Mouse (Mus musculus) lung, embryonic 16.5 days (tissue): ENCODE measurements around the gene Them4. TPM values are rescaled to one million over a fixed set of nuclear protein-coding genes. Genes with fewer than 3 reads are reported as not detected.

Experiments used
- ATAC-seq: fragments of 200-750 bp; cut with Nextera tagmentation; 2 replicates; pipeline ENCODE4 v1.8.0; 2017; ENCODE audit warnings: low read depth, mild to moderate bottlenecking, moderate library complexity
- H3K27ac ChIP-seq: fragments of 300-500 bp; sonication (generic); 2 replicates; pipeline ENCODE4 v1.5.1; 2014; ENCODE audit warnings: mild to moderate bottlenecking, control low read depth, low read length
- H3K27me3 ChIP-seq: fragments of 300-500 bp; sonication (generic); 2 replicates; pipeline ENCODE4 v1.6.1; 2014; ENCODE audit warnings: low read depth, low read length, mixed read lengths; ENCODE audit not compliant: control insufficient read depth, insufficient read depth
- H3K36me3 ChIP-seq: fragments of 300-500 bp; sonication (generic); 2 replicates; pipeline ENCODE4 v1.6.1; 2014; ENCODE audit warnings: low read length; ENCODE audit not compliant: control insufficient read depth, insufficient read depth
- H3K4me1 ChIP-seq: fragments of 300-500 bp; sonication (generic); replicated peaks from 2 replicates; pipeline ENCODE4 v1.6.1; 2014; ENCODE audit warnings: low read length, mixed read lengths; ENCODE audit not compliant: control insufficient read depth, insufficient read depth
- H3K4me2 ChIP-seq: fragments of 300-500 bp; sonication (generic); 2 replicates; pipeline ENCODE4 v1.6.1; 2014; ENCODE audit warnings: low read depth, low read length, control low read depth
- H3K4me3 ChIP-seq: fragments of 300-500 bp; sonication (generic); 2 replicates; pipeline ENCODE4 v1.5.1; 2014; ENCODE audit warnings: mild to moderate bottlenecking, low read length, control low read depth
- H3K9ac ChIP-seq: fragments of 300-500 bp; sonication (generic); 2 replicates; pipeline ENCODE4 v1.6.1; 2014; ENCODE audit warnings: low read length, control low read depth
- H3K9me3 ChIP-seq: fragments of 300-500 bp; sonication (generic); 2 replicates; pipeline ENCODE4 v1.6.1; 2016; ENCODE audit warnings: low read length; ENCODE audit not compliant: control insufficient read depth
- WGBS: fragments of 180-500 bp; shearing (Covaris S2); extraction: QIAGEN DNeasy Blood & Tissue Kit; methylation state at CpG from one replicate; pipeline ENCODE4 v1.1.7; 2014; 5-methylcytosine and 5-hydroxymethylcytosine counted together
- polyA plus RNA-seq: library from polyadenylated mRNA; unstranded; fragments of >200 nt; fragmentation: Nextera tagmentation; extraction: Ambion mirVana; gene quantifications from 2 replicates; pipeline ENCODE4 v1.2.1, GENCODE M21; 2015

Gene Them4
- polyA plus RNA-seq, 1 experiment from 2014 or later, result 10.2 TPM

DNA sequence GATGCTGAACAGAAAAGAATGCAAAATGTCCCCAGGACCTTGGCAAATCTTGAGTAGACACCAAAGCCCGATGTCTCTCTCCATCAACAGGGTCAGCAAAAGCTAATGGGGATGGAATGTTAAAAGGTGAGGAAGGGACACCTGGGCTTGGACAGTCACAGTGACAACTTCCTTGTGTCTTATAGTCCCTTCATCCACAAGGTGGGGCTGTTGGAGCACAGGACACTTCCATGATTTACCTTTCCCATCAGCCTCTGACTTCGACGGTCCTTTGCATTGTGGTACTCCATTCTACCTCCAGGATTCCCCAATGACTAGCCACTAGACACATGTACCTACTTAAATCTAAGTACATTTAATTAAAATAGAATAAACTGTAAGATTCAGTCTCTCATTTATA lies 18.8 kb downstream of the Them4 start:
- H3K9ac ChIP-seq, result no peak overlapping the region
- H3K27me3 ChIP-seq, result no peaks in the 10 kb centered on the region
- peaks cover 2% of the 10 kb centered on the region; the same call in 1 of the 2 replicates for H3K36me3 ChIP-seq
- no peak for ATAC-seq
- 45% methylated on average over 3 of the region's 3 CpGs for WGBS
- H3K4me2 ChIP-seq, result no peak overlapping the region
- H3K4me1 ChIP-seq, result no peaks in the 10 kb centered on the region
- no peaks in the 10 kb centered on the region for H3K9me3 ChIP-seq
- H3K27ac ChIP-seq, result no peak overlapping the region
- no peak overlapping the region for H3K4me3 ChIP-seq

DNA sequence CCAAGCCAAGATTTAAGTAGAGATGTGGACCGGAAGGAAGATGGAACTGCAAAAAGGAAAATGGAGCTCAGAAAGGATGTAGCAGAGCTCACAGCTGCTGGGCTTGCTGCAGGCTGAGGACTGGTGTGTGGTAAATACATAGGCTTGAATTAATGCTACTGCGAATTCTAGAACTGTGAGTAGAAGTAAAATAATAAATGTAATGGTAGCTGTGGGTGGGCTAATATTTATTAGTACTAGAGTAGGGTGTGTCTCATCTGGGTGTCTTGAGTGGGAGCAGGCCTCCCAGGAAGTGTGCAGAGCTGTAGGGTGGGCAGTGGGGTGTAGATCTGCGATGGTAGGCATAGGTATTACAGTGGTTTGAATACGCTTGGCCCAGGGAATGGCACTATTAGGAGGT lies 24.6 kb downstream of the Them4 start:
- Histone ChIP-seq H3K4me1 (no peaks in the 10 kb centered on the region), H3K9ac (no peak overlapping the region), H3K27me3 (no peaks in the 10 kb centered on the region), H3K4me3 (no peak overlapping the region), H3K4me2 (no peak overlapping the region), H3K36me3 (peaks cover 2% of the 10 kb centered on the region; the same call in 1 of the 2 replicates), H3K27ac (no peak overlapping the region), H3K9me3 (no peaks in the 10 kb centered on the region)
- no peak for ATAC-seq
- 91% methylated on average over 4 of the region's 4 CpGs for WGBS

DNA sequence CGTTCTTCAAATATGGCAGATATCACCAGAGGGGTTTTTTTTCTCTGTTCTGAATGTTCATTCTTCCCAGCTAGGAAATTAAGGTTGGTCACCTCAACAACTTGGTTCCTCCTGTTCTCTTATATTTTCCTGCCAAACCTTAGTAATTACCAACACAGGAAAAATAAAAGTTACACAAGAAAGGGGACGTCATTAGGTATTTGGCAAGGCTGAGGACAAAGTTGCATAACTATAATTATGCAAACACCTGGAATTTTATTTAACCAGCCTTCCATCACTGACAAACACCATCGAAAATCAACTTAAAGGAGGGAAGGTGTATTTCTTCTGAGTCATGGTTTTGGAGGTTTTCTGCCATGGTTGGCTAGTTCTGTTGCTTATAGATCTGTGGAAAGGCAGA lies 28.6 kb downstream of the Them4 start:
- no peaks in the 10 kb centered on the region for H3K36me3 ChIP-seq
- peaks cover 5% of the 10 kb centered on the region; the same call in 1 of the 2 replicates for H3K4me1 ChIP-seq
- no peak overlapping the region for H3K27ac ChIP-seq
- no peak overlapping the region for H3K4me3 ChIP-seq
- no peak overlapping the region for H3K4me2 ChIP-seq
- H3K27me3 ChIP-seq, result no peaks in the 10 kb centered on the region
- WGBS, result 78% methylated on average over 3 of the region's 3 CpGs
- no peak for ATAC-seq
- no peaks in the 10 kb centered on the region for H3K9me3 ChIP-seq
- H3K9ac ChIP-seq, result no peak overlapping the region

DNA sequence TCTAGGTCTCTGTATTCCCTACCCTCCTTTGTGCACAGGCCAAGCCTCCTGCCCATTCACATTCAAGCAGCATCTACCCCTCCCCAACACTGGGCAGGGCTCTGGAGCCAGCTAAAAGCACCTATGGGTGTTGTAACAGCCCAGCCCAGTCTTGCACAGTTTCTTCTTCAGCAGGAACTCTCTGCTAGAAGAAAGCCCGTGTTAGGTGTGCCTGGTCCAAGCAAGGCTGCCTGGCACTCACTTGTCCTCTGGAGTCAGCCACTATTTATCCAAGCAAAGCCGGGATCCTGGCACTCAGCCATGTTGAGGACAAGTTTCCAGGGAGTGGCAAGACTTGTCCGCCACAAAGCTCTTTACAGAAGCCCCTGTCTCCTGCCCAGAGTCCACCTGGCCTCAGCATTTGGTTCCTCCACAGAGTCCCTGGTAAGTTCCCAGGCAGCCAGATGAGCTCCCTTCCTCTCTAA lies 32.1 kb downstream of the Them4 start, which contains the start of gene Them5:
Them5 (plus strand) TSS at position 141 of the 464 bp plus-strand sequence.
- no peaks in the 10 kb centered on the region for H3K36me3 ChIP-seq
- H3K4me1 ChIP-seq, result peaks cover 5% of the 10 kb centered on the region; the same call in 1 of the 2 replicates
- no peaks in the 10 kb centered on the region for H3K9me3 ChIP-seq
- no peaks in the 10 kb centered on the region for H3K27me3 ChIP-seq
- WGBS, result 11% methylated on average over 3 of the region's 3 CpGs
- H3K27ac ChIP-seq, result no peak within 1 kb of the TSS; the same call in 1 of the 2 replicates
- H3K4me3 ChIP-seq, result no peak within 1 kb of the TSS
- no peak within 1 kb of the TSS for H3K9ac ChIP-seq
- H3K4me2 ChIP-seq, result no peak within 1 kb of the TSS
- peak; percentile 73 for ATAC-seq

DNA sequence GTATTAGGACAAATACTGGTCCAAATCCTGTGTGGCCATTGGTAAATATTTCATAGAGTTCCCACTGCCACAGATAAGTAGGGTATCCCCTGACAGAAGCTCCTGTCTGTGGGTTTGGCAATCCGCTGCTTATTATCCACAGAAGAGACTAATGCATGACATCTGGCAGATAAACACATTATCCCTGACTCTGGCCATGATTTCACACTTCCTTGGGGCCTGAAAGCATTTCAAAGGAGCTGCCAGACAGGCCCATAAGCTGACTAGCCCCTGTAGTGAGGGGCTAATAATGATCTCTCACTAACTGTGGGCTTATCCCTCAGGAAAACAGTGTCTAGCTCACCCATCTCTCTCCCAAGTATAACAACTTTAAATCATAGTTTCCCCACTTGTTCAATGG lies 32.7 kb downstream of the Them4 start:
- Histone ChIP-seq H3K4me3 (no peak overlapping the region), H3K4me2 (no peak overlapping the region), H3K27ac (no peak overlapping the region), H3K9ac (no peak overlapping the region), H3K9me3 (no peaks in the 10 kb centered on the region), H3K4me1 (peaks cover 5% of the 10 kb centered on the region; the same call in 1 of the 2 replicates), H3K36me3 (no peaks in the 10 kb centered on the region), H3K27me3 (no peaks in the 10 kb centered on the region)
- WGBS, result 55% methylated on average over 1 of the region's 1 CpGs
- ATAC-seq, result no peak

DNA sequence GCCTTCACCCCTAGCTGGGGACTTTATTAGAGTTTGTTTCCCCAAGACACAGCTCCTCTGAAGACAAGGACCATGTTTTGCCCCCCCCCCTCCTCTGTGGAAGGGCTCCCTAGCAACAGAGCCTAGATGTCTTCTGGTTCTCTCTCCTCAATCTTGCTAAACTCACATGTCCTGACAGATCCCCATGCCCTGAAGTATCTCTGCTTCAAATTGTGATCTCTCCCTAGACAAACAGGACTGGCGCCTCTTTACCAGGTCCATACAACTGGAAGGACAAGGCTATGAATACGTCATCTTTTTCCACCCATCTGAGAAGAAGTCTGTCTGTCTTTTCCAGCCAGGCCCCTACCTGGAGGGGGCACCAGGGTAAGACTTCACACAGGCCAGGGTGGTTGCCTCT lies 34.3 kb downstream of the Them4 start:
- peaks cover 5% of the 10 kb centered on the region; the same call in 1 of the 2 replicates for H3K4me1 ChIP-seq
- H3K27ac ChIP-seq, result no peak overlapping the region
- ATAC-seq, result no peak
- no peak overlapping the region for H3K4me2 ChIP-seq
- H3K9ac ChIP-seq, result no peak overlapping the region
- H3K9me3 ChIP-seq, result no peaks in the 10 kb centered on the region
- WGBS, result 66% methylated on average over 2 of the region's 2 CpGs
- H3K36me3 ChIP-seq, result no peaks in the 10 kb centered on the region
- no peaks in the 10 kb centered on the region for H3K27me3 ChIP-seq
- H3K4me3 ChIP-seq, result no peak overlapping the region

DNA sequence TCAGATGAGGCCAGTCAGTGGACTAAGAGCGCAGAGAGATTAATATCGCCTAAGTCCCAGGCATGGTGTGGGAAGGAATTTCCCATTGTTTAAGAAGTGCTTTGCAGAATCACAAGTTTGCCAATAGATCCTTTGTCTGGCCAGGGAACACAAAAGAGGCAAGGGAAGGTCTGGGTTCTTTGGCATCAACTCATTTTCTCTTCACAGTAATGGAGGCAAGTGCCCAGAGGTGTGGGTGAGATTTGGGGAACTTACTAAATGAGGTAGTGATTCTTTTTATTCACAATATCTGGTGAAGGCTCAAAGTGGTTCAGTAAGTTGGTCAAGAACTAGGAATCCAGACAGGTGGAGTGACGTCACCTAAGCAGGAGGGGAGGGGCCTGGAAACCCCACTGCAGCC lies 35.0 kb downstream of the Them4 start:
- H3K9me3 ChIP-seq, result no peaks in the 10 kb centered on the region
- H3K36me3 ChIP-seq, result no peaks in the 10 kb centered on the region
- no peak overlapping the region for H3K4me3 ChIP-seq
- WGBS, result 45% methylated on average over 3 of the region's 3 CpGs
- H3K27me3 ChIP-seq, result no peaks in the 10 kb centered on the region
- no peak for ATAC-seq
- no peak overlapping the region for H3K9ac ChIP-seq
- H3K4me2 ChIP-seq, result no peak overlapping the region
- H3K27ac ChIP-seq, result no peak overlapping the region
- H3K4me1 ChIP-seq, result peaks cover 5% of the 10 kb centered on the region; the same call in 1 of the 2 replicates

DNA sequence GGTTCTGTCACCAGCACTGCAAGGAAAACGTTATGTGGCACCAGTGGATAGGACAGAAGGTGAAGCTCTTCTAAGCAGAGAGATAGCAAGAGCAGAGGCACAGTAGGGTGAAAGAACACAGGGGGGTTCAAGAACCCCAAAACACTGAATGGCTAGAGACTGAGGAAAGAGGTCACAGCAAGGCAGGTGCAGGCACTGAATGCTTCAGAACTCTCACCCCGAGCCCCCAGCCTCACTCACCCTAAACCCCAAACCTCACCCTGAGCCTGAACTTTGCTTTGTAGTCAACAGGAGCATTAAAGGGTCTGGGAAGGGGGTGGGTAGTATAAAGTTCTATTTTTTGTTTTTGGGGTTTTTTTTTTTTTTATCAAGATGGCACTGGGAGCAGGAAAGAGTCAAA lies 38.3 kb downstream of the Them4 start:
- no peak overlapping the region for H3K4me3 ChIP-seq
- H3K9ac ChIP-seq, result no peak overlapping the region
- no peak overlapping the region for H3K4me2 ChIP-seq
- 74% methylated on average over 2 of the region's 2 CpGs for WGBS
- H3K9me3 ChIP-seq, result no peaks in the 10 kb centered on the region
- H3K36me3 ChIP-seq, result no peaks in the 10 kb centered on the region
- no peaks in the 10 kb centered on the region for H3K4me1 ChIP-seq
- H3K27me3 ChIP-seq, result no peaks in the 10 kb centered on the region
- no peak for ATAC-seq
- H3K27ac ChIP-seq, result no peak overlapping the region

DNA sequence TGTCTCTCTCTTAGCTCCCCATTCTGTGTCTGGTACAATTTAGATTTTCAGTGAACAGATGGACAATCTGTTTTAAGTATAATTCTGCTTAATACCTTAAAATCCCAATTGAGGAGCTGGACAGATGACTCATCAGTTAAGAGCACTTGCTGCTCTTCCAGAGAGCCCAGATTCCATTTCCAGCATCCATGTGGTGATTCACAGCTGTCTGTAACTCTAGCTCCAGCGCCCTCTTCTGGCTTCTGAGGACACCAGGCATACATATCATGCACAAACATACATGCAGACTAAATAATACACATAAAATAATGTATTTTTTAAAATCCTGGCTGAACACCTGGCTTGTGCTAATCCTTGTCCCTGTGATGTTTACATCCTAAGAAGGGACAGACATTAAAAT lies 50.9 kb downstream of the Them4 start:
- H3K4me3 ChIP-seq, result no peak overlapping the region
- no peak overlapping the region for H3K27ac ChIP-seq
- no peaks in the 10 kb centered on the region for H3K9me3 ChIP-seq
- H3K4me1 ChIP-seq, result peaks cover 6% of the 10 kb centered on the region
- WGBS, result 0% methylated on average over 1 of the region's 1 CpGs
- no peak overlapping the region for H3K9ac ChIP-seq
- peaks cover 29% of the 10 kb centered on the region for H3K27me3 ChIP-seq
- no peak overlapping the region for H3K4me2 ChIP-seq
- no peak for ATAC-seq
- H3K36me3 ChIP-seq, result no peaks in the 10 kb centered on the region

DNA sequence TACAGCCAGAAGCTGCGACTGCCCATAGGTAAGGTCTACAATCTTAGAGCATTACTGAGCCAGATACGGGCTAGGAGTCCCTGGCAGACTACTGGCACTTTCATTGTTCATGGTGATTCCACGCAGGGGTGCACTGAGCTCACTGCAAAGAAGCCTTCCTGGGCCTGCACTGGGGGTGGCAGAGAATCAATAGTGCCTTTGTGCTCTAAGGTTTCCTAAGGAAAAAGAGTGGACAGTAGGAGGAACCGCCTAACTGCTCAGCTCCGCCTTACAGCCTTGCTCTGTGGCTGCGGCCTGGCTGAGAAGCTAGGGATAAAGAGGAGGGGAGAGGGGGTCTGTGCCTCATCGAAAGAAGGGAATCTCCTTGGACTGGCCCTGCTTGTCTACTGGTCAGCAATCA lies 52.2 kb downstream of the Them4 start, which contains the start of gene C2cd4d:
C2cd4d (plus strand) TSS at position 301 of the 400 bp plus-strand sequence.
- peak within 1 kb of the TSS; percentile 94 for H3K4me2 ChIP-seq
- H3K9ac ChIP-seq, result peak within 1 kb of the TSS; percentile 77
- H3K27ac ChIP-seq, result no peak within 1 kb of the TSS
- H3K4me3 ChIP-seq, result peak within 1 kb of the TSS; percentile 55
- H3K36me3 ChIP-seq, result no peaks in the 10 kb centered on the region
- WGBS, result 47% methylated on average over 7 of the region's 7 CpGs
- H3K9me3 ChIP-seq, result no peaks in the 10 kb centered on the region
- peaks cover 6% of the 10 kb centered on the region for H3K4me1 ChIP-seq
- no peak for ATAC-seq
- H3K27me3 ChIP-seq, result peaks cover 29% of the 10 kb centered on the region
